Mouse (Mus musculus): ENCODE measurements around the gene Trappc10. TPM values are rescaled to one million over a fixed set of nuclear protein-coding genes. Genes with fewer than 3 reads are reported as not detected.
A peak's percentile ranks its signal among the peaks of the same experiment; 100 is the strongest.

Trappc10 gene
- polyA plus RNA-seq (2015; fragmentation: Nextera tagmentation; extraction: Ambion mirVana) = 13.3 and 15.6 TPM in 2 replicates

DNA sequence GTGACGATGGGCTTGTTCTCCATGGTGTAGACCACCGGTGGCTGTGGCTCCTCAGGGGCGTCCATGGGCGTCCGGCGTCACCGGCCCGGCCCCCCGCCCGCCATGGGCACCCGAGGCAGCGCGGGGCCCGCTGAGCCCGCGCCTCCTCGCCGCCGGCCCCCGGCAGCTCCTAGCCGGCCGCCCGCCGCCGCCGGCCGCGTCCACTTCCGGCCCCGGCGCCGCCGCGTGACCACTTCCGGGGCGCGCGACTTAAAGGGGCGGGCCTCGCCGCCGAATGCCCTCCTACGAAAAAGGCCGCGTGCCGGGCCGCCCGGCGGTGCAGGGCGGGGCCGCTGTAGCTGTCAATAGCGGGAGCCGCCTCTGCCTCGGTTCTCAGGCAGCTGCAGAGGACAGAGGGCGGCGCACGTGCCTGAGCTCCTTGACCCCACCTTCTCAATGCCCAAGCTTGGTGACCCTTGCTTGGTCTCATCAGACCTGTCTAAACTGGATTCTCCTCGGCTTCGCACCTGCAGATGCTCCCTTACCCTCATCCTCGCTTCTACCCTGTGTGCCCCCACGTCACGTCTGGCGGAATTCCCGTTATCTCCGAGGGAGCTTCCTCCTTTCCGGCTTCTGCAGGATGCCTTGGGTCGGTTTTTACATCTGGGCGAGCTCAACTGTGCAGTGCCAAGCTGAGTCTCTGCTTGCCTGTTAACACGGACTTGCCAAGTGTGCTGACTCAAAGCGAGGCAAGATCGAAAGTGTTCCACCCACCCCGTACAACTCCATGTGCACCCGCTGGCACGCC lies at the start of gene Trappc10:
Gene Trappc10, minus strand, starts transcription at position 204 of the 787 bp plus-strand sequence.
- peak within 1 kb of the TSS; percentile 76 for H3K9ac ChIP-seq
- H3K9me3 ChIP-seq = no peaks in the 10 kb centered on the region
- peaks cover 19% of the 10 kb centered on the region for H3K4me1 ChIP-seq
- under 1% methylated on average over 67 of the region's 74 CpGs for WGBS
- H3K36me3 ChIP-seq = no peaks in the 10 kb centered on the region
- no peaks in the 10 kb centered on the region for H3K27me3 ChIP-seq
- peak within 1 kb of the TSS; percentile 73 for H3K27ac ChIP-seq
- peak within 1 kb of the TSS; percentile 80 for H3K4me3 ChIP-seq
- peak; percentile 83 for ATAC-seq (ENCODE audit: insufficient number of reproducible peaks, low FRiP score, low TSS enrichment, low read depth)
- H3K4me2 ChIP-seq = peak within 1 kb of the TSS; percentile 93

GRCm38 (mm10) chr10:78293576-78293975 lies 49.1 kb upstream of the Trappc10 start:
- no peak overlapping the region for H3K27ac ChIP-seq
- 0 out of 2 replicates have a peak, but pooled peaks cover 4% of the 10 kb centered on the region for H3K36me3 ChIP-seq
- H3K27me3 ChIP-seq = no peaks in the 10 kb centered on the region
- H3K4me3 ChIP-seq = no peak overlapping the region
- no peak for ATAC-seq (ENCODE audit: insufficient number of reproducible peaks, low FRiP score, low TSS enrichment, low read depth)
- H3K9ac ChIP-seq = no peak overlapping the region
- 48% methylated on average over 1 of the region's 1 CpGs for WGBS
- H3K9me3 ChIP-seq = no peaks in the 10 kb centered on the region
- peaks cover 50% of the 10 kb centered on the region for H3K4me1 ChIP-seq
- no peak overlapping the region for H3K4me2 ChIP-seq

- 88% methylated on average over 5 of the region's 5 CpGs for WGBS
- Histone ChIP-seq H3K27ac (no peak overlapping the region), H3K4me2 (no peak overlapping the region), H3K27me3 (no peaks in the 10 kb centered on the region), H3K36me3 (peaks cover 10% of the 10 kb centered on the region), H3K4me1 (peaks cover 38% of the 10 kb centered on the region), H3K9ac (no peak overlapping the region), H3K4me3 (no peak overlapping the region), H3K9me3 (no peaks in the 10 kb centered on the region)
- no peak for ATAC-seq (ENCODE audit: insufficient number of reproducible peaks, low FRiP score, low TSS enrichment, low read depth)
Measured at GRCm38 (mm10) chr10:78292381-78292780, 47.9 kb upstream of the Trappc10 start.

- Histone ChIP-seq H3K9ac (no peak overlapping the region), H3K4me1 (peaks cover 30% of the 10 kb centered on the region), H3K36me3 (peaks cover 20% of the 10 kb centered on the region), H3K4me2 (no peak overlapping the region), H3K27ac (no peak overlapping the region), H3K27me3 (no peaks in the 10 kb centered on the region), H3K9me3 (no peaks in the 10 kb centered on the region), H3K4me3 (no peak overlapping the region)
- WGBS = 31% methylated on average over 8 of the region's 8 CpGs
- ATAC-seq (ENCODE audit: insufficient number of reproducible peaks, low FRiP score, low TSS enrichment, low read depth) = no peak
Measured at GRCm38 (mm10) chr10:78290730-78291535, 46.5 kb upstream of the Trappc10 start.

- H3K4me3 ChIP-seq = no peak overlapping the region
- H3K4me2 ChIP-seq = no peak overlapping the region
- WGBS = 83% methylated on average over 4 of the region's 4 CpGs
- no peaks in the 10 kb centered on the region for H3K27me3 ChIP-seq
- no peaks in the 10 kb centered on the region for H3K9me3 ChIP-seq
- H3K4me1 ChIP-seq = peaks cover 17% of the 10 kb centered on the region
- peaks cover 41% of the 10 kb centered on the region for H3K36me3 ChIP-seq
- ATAC-seq (ENCODE audit: insufficient number of reproducible peaks, low FRiP score, low TSS enrichment, low read depth) = no peak
- H3K9ac ChIP-seq = no peak overlapping the region
- H3K27ac ChIP-seq = no peak overlapping the region
Measured at GRCm38 (mm10) chr10:78288896-78289295, 44.5 kb upstream of the Trappc10 start.

GRCm38 (mm10) chr10:78288135-78288534 lies 43.7 kb upstream of the Trappc10 start:
- Histone ChIP-seq H3K9ac (no peak overlapping the region), H3K27ac (no peak overlapping the region), H3K4me2 (no peak overlapping the region), H3K4me1 (peaks cover 17% of the 10 kb centered on the region), H3K36me3 (peaks cover 48% of the 10 kb centered on the region), H3K27me3 (no peaks in the 10 kb centered on the region), H3K9me3 (no peaks in the 10 kb centered on the region), H3K4me3 (no peak overlapping the region)
- 87% methylated on average over 5 of the region's 5 CpGs for WGBS
- ATAC-seq (ENCODE audit: insufficient number of reproducible peaks, low FRiP score, low TSS enrichment, low read depth) = no peak

DNA sequence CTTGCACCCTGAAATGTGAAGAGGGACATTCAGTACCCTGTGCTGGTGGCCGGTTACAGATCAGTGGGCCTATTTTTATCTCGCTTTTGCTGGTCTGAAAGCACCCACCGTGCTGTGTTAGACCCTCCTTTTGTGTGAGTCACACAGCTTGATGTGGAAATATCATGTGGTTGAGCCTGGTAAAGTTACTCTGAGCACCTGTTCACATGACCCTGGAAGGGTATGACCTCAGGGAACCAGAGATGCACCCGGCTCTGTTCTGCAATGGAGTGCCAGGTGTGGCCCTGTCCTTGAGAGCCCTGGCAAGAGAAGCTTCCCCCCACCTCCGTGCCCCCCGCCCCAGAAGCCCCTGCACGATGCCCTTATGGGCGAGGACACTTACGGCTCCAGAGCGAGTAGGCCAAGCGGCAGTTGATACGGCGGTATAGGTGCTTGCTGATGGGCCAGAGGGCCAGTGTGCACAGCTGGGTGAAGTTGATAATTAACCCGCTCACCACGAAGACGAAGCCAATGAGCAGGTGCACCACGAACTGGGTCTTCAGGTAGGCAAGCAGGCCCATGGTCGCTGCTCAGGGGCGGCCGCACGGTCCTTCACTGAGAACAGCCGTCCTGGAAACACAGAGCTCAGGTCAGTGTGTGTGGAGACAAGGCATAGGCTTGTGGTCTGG lies 43.2 kb upstream of the Trappc10 start:
- Histone ChIP-seq H3K27ac (no peak overlapping the region), H3K4me1 (peaks cover 17% of the 10 kb centered on the region), H3K9me3 (no peaks in the 10 kb centered on the region), H3K4me3 (no peak overlapping the region), H3K27me3 (no peaks in the 10 kb centered on the region), H3K4me2 (no peak overlapping the region), H3K9ac (no peak overlapping the region), H3K36me3 (peaks cover 54% of the 10 kb centered on the region)
- WGBS = 94% methylated on average over 22 of the region's 22 CpGs
- no peak for ATAC-seq (ENCODE audit: insufficient number of reproducible peaks, low FRiP score, low TSS enrichment, low read depth)

- WGBS = 85% methylated on average over 4 of the region's 4 CpGs
- H3K27ac ChIP-seq = no peak overlapping the region
- H3K4me2 ChIP-seq = no peak overlapping the region
- no peaks in the 10 kb centered on the region for H3K27me3 ChIP-seq
- no peaks in the 10 kb centered on the region for H3K9me3 ChIP-seq
- H3K4me3 ChIP-seq = no peak overlapping the region
- no peak overlapping the region for H3K9ac ChIP-seq
- peaks cover 70% of the 10 kb centered on the region for H3K36me3 ChIP-seq
- no peak for ATAC-seq (ENCODE audit: insufficient number of reproducible peaks, low FRiP score, low TSS enrichment, low read depth)
- H3K4me1 ChIP-seq = peaks cover 10% of the 10 kb centered on the region; the same call in 1 of the 2 replicates
Measured at GRCm38 (mm10) chr10:78285959-78286358, 41.5 kb upstream of the Trappc10 start.

DNA sequence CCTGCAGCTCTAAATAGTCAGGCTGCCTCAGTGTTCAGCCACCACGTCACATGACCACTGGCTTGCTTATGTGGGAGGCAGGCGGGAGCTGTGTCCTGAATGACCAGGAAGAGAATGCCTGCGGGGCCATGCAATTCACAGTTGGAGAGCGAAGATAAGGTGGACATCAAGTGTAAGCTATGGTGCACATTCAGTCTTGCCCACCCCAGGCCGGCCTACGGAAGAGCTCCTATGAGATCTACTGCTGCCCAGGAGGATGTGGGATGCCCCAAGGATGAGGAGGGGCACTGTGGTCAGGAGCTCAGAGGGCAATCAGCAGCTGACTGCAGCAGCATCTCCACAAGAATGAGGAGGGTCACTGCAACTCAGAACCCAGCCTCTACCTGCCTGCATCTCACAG lies 41.0 kb upstream of the Trappc10 start:
- Histone ChIP-seq H3K36me3 (peaks cover 76% of the 10 kb centered on the region), H3K9ac (no peak overlapping the region), H3K4me1 (0 out of 2 replicates have a peak, but pooled peaks cover 4% of the 10 kb centered on the region), H3K4me3 (no peak overlapping the region), H3K4me2 (no peak overlapping the region), H3K27ac (no peak overlapping the region), H3K27me3 (no peaks in the 10 kb centered on the region), H3K9me3 (no peaks in the 10 kb centered on the region)
- ATAC-seq (ENCODE audit: insufficient number of reproducible peaks, low FRiP score, low TSS enrichment, low read depth) = no peak
- WGBS = 87% methylated on average over 6 of the region's 6 CpGs

GRCm38 (mm10) chr10:78284812-78285211 lies 40.4 kb upstream of the Trappc10 start:
- WGBS = 91% methylated on average over 12 of the region's 12 CpGs
- no peak overlapping the region for H3K27ac ChIP-seq
- H3K4me1 ChIP-seq = no peaks in the 10 kb centered on the region
- no peak overlapping the region for H3K4me2 ChIP-seq
- no peak for ATAC-seq (ENCODE audit: insufficient number of reproducible peaks, low FRiP score, low TSS enrichment, low read depth)
- no peaks in the 10 kb centered on the region for H3K9me3 ChIP-seq
- no peak overlapping the region for H3K9ac ChIP-seq
- no peaks in the 10 kb centered on the region for H3K27me3 ChIP-seq
- H3K4me3 ChIP-seq = no peak overlapping the region
- peaks cover 81% of the 10 kb centered on the region for H3K36me3 ChIP-seq

GRCm38 (mm10) chr10:78282411-78282810 lies 38.0 kb upstream of the Trappc10 start:
- Histone ChIP-seq H3K4me2 (no peak overlapping the region), H3K27ac (no peak overlapping the region), H3K9ac (no peak overlapping the region), H3K36me3 (peaks cover 90% of the 10 kb centered on the region), H3K4me3 (no peak overlapping the region), H3K9me3 (no peaks in the 10 kb centered on the region), H3K4me1 (no peaks in the 10 kb centered on the region), H3K27me3 (no peaks in the 10 kb centered on the region)
- 87% methylated on average over 4 of the region's 4 CpGs for WGBS
- no peak for ATAC-seq (ENCODE audit: insufficient number of reproducible peaks, low FRiP score, low TSS enrichment, low read depth)
